ENCODE assay signal across 24 mouse cellular contexts in genomic region chr4:154262071-154262470, GRCm38 (mm10). TPM values are rescaled to one million over a fixed set of nuclear protein-coding genes. Genes with fewer than 3 reads are reported as not detected.
DNase-seq lines count a peak whose midpoint lies in the region; ATAC-seq and TF ChIP-seq lines count a peak whose summit lies in the region.
"Had no signal": no experiment of that assay in that cellular context is flagged by ENCODE, and none has a peak within 500 bp of the region (broad histone marks: within the 10 kb centered on the region; RNA-seq: fewer than 3 reads in every experiment).

No protein-coding gene starts in this region.

- 47% methylated on average over 4 of the region's 4 CpGs for WGBS in kidney, postnatal 0 days

- H3K4me1 ChIP-seq in kidney, postnatal 0 days (replicated peaks; ENCODE audit: insufficient read depth, low read length), result no peaks in the 10 kb centered on the region
- H3K4me1 ChIP-seq: hindbrain, embryonic 10.5 days; liver, embryonic 12.5 days; midbrain, embryonic 12.5 days; neural tube, embryonic 12.5 days had no signal

- TF ChIP-seq CTCF in kidney, postnatal 0 days (IDR thresholded peaks at IDR 0.05; ENCODE audit: low read depth), result no peak

- no peak overlapping the region for H3K9ac ChIP-seq in kidney, postnatal 0 days (ENCODE audit: low read depth, low read length)
- H3K9ac ChIP-seq: forebrain, postnatal 0 days; liver, embryonic 12.5 days; midbrain, embryonic 12.5 days; neural tube, embryonic 12.5 days had no signal

- H3K4me2 ChIP-seq in kidney, postnatal 0 days (ENCODE audit: low read length), result no peak overlapping the region
- H3K4me2 ChIP-seq: liver, embryonic 12.5 days; midbrain, embryonic 12.5 days; neural tube, embryonic 12.5 days had no signal

- no peak for ATAC-seq in kidney, postnatal 0 days (replicated peaks; ENCODE audit: low FRiP score, low read depth)
- ATAC-seq: activated CD4-positive, CD25-positive, alpha-beta regulatory T cell, adult 4 months; CD4-positive, CD25-positive, alpha-beta regulatory T cell, adult 4 months; forebrain, postnatal 0 days; hindbrain, postnatal 0 days; liver, embryonic 12.5 days had no signal

- H3K9me3 ChIP-seq in kidney, postnatal 0 days (replicated peaks; ENCODE audit: low read length), result no peaks in the 10 kb centered on the region
- H3K9me3 ChIP-seq: hindbrain, embryonic 10.5 days; liver, embryonic 12.5 days had no signal

- no peak overlapping the region for H3K27ac ChIP-seq in kidney, postnatal 0 days
- H3K27ac ChIP-seq: hindbrain, embryonic 10.5 days; hindbrain, postnatal 0 days; liver, embryonic 12.5 days; midbrain, embryonic 12.5 days; neural tube, embryonic 12.5 days had no signal

- peak; percentile 42 for DNase-seq in adrenal gland, postnatal 14 days
- DNase-seq in adrenal gland, postnatal 4 days (ENCODE audit: low spot score in 2 of 2), result no peak
- DNase-seq in kidney, postnatal 0 days (ENCODE audit: low spot score), result peak; percentile 50
- DNase-seq in kidney, postnatal 25 days, result no peak
- peak; percentile 50 for DNase-seq in embryo, embryonic 10.5 days (ENCODE audit: low spot score)
- DNase-seq in mesoderm, embryonic 11.5 days (ENCODE audit: low read depth, low spot score), result peak; percentile 58
- no peak for DNase-seq in left cerebral cortex, adult 8-10 months (ENCODE audit: low spot score in 2 of 2)
- no peak for DNase-seq in liver
- DNase-seq: adrenal gland, postnatal 36 days; cerebellum, adult 2 months; cerebellum, postnatal 36 days; forebrain, postnatal 0 days; kidney, adult 18-20 months; left cerebral cortex, postnatal 4 days; lung, adult 2 months; lung, postnatal 4 days had no signal

- H3K36me3 ChIP-seq in kidney, postnatal 0 days (ENCODE audit: insufficient read depth, low read length), result no peaks in the 10 kb centered on the region

- no peaks in the 10 kb centered on the region for H3K27me3 ChIP-seq in kidney, postnatal 0 days (ENCODE audit: insufficient read depth, low read length)
- H3K27me3 ChIP-seq: liver, embryonic 12.5 days; midbrain, embryonic 12.5 days; neural tube, embryonic 12.5 days had no signal

- no peak overlapping the region for H3K4me3 ChIP-seq in kidney, postnatal 0 days (replicated peaks; ENCODE audit: low read depth, low read length)
- H3K4me3 ChIP-seq: hindbrain, embryonic 10.5 days; liver, embryonic 12.5 days; midbrain, embryonic 12.5 days; neural tube, embryonic 12.5 days had no signal

RNA-seq across cellular contexts. Expression of gene Arhgef16, which starts 39.4 kb away (rescaled TPM):
- total RNA-seq in adrenal gland, postnatal 14 days (2021), result 0.53 and 1.2 TPM in 2 replicates
- total RNA-seq in adrenal gland, postnatal 4 days (2021), result 1 to 10 TPM; 2.2 to 8.5 TPM
- polyA plus RNA-seq in kidney, postnatal 0 days (2015; fragmentation: Nextera tagmentation; extraction: Ambion mirVana), result 39.8 and 44.6 TPM in 2 replicates
- total RNA-seq in left cerebral cortex, adult 8-10 months (2022), result 1 to 10 TPM; 1.1 to 1.6 (median 1.2) TPM
- total RNA-seq: monocyte, adult 5-6 weeks had no signal

Comparison
In these comparisons a context has a peak if more than half of its experiments do, and no peak if none do; other contexts are left out.
1. DNase-seq: peak in adrenal gland, postnatal 14 days (single experiment), kidney, postnatal 0 days (single experiment), embryo, embryonic 10.5 days (single experiment) and mesoderm, embryonic 11.5 days (single experiment); none in adrenal gland, postnatal 4 days (0 of 2), kidney, postnatal 25 days (0 of 2), left cerebral cortex, adult 8-10 months (0 of 2) and liver (single experiment).